Mouse (Mus musculus) stomach, embryonic 15.5 days (tissue): ENCODE results near the gene Fut1. TPM values are rescaled to one million over a fixed set of nuclear protein-coding genes. Genes with fewer than 3 reads are reported as not detected.

Experiments
- ATAC-seq: fragments of 200-750 bp; cut with Nextera tagmentation; 2 replicates; pipeline ENCODE4 v1.8.0; 2017; ENCODE audit warnings: low read depth, moderate number of reproducible peaks, moderate TSS enrichment; ENCODE audit not compliant: insufficient read depth, low FRiP score
- H3K27ac ChIP-seq: fragments of 300-500 bp; sonication (generic); 2 replicates; pipeline ENCODE4 v1.5.1; 2015; ENCODE audit warnings: mild to moderate bottlenecking, inconsistent platforms
- H3K27me3 ChIP-seq: fragments of 300-500 bp; sonication (generic); replicated peaks from 2 replicates; pipeline ENCODE4 v1.6.1; 2015; ENCODE audit warnings: inconsistent platforms
- H3K36me3 ChIP-seq: fragments of 300-500 bp; sonication (generic); 2 replicates; pipeline ENCODE4 v1.6.1; 2015; ENCODE audit warnings: inconsistent platforms
- H3K4me1 ChIP-seq: fragments of 300-500 bp; sonication (generic); 2 replicates; pipeline ENCODE4 v1.6.1; 2015; ENCODE audit warnings: inconsistent platforms
- H3K4me2 ChIP-seq: fragments of 300-500 bp; sonication (generic); 2 replicates; pipeline ENCODE4 v1.6.1; 2015; ENCODE audit warnings: mild to moderate bottlenecking, inconsistent platforms
- H3K4me3 ChIP-seq: fragments of 300-500 bp; sonication (generic); replicated peaks from 2 replicates; pipeline ENCODE4 v1.5.1; 2015; ENCODE audit warnings: inconsistent platforms
- H3K9ac ChIP-seq: fragments of 300-500 bp; sonication (generic); 2 replicates; pipeline ENCODE4 v1.6.1; 2015; ENCODE audit warnings: inconsistent platforms
- H3K9me3 ChIP-seq: fragments of 300-500 bp; sonication (generic); 2 replicates; pipeline ENCODE4 v1.6.1; 2016; ENCODE audit warnings: inconsistent platforms
- WGBS: fragments of 180-500 bp; shearing (Covaris S2); methylation state at CpG from one replicate; pipeline ENCODE4 v1.1.7; 2015; 5-methylcytosine and 5-hydroxymethylcytosine counted together
- polyA plus RNA-seq: library from polyadenylated mRNA; unstranded; fragments of >200 nt; fragmentation: Nextera tagmentation; extraction: Ambion mirVana; gene quantifications from 2 replicates; pipeline ENCODE4 v1.2.1, GENCODE M21; 2015

Gene Fut1
- polyA plus RNA-seq, 1 experiment from 2014 or later, result 0.76 TPM

GRCm38 (mm10) chr7:45609511-45609910 is 7.6 kb upstream of the Fut1 start:
- H3K4me3 ChIP-seq, result no peak overlapping the region
- H3K27ac ChIP-seq, result no peak overlapping the region
- no peaks in the 10 kb centered on the region for H3K4me1 ChIP-seq
- no peaks in the 10 kb centered on the region for H3K27me3 ChIP-seq
- H3K9ac ChIP-seq, result no peak overlapping the region
- 45% methylated on average over 1 of the region's 1 CpGs for WGBS
- H3K36me3 ChIP-seq, result no peaks in the 10 kb centered on the region
- no peaks in the 10 kb centered on the region for H3K9me3 ChIP-seq
- ATAC-seq, result no peak
- H3K4me2 ChIP-seq, result no peak overlapping the region

DNA sequence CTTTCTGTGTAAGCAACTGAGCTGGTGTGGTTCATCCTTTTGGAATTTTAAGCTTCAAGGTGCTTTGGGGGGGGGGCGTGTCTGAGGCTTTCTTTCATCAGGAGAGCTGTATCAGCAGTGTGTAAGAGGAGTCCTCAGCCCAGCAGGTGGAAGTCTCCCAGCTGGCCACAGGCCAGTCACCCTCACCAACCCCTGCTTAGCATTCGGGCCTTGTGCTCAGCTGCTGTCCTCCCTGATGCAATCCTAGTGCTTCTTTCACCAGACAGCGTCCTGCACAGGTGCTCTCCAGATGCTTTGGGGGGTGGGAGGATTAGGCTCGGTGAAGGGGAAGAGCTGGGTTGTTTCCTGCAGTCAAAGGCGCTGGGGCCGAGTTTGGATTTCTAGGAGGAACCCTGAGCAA is 812 bp upstream of the Fut1 start:
- Histone ChIP-seq H3K36me3 (no peaks in the 10 kb centered on the region), H3K9ac (no peak overlapping the region), H3K4me1 (peaks cover 13% of the 10 kb centered on the region), H3K4me2 (no peak overlapping the region; the same call in 1 of the 2 replicates), H3K27me3 (peaks cover 24% of the 10 kb centered on the region), H3K27ac (peak overlapping the region; percentile 67; the same call in 1 of the 2 replicates), H3K4me3 (no peak overlapping the region), H3K9me3 (no peaks in the 10 kb centered on the region)
- 23% methylated on average over 6 of the region's 6 CpGs for WGBS
- ATAC-seq, result 0 out of 2 replicates have a peak, but pooled peaks have one; percentile 51

DNA sequence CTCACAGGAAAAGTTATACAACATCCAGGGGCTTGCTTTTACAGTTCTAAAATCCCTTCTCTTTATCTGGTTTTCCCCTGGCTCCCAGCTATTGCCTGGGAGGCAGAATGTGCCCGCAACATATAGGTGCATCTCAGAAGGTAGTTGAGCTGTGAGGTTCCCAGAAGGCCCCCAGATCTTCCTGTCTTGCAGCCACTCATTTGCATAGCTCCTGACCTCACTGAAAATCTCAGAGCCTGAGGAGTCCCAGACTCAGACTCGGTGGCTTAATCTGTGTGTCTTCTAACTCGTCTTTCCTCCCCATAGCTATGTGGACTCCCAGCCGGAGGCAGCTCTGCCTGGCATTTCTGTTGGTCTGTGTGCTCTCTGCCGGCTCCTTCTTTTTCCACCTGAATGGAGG is 1.2 kb downstream of the Fut1 start:
- Histone ChIP-seq H3K9ac (no peak overlapping the region), H3K4me3 (no peak overlapping the region), H3K4me2 (no peak overlapping the region), H3K27ac (no peak overlapping the region), H3K36me3 (no peaks in the 10 kb centered on the region), H3K27me3 (peaks cover 24% of the 10 kb centered on the region), H3K4me1 (peaks cover 13% of the 10 kb centered on the region), H3K9me3 (no peaks in the 10 kb centered on the region)
- WGBS, result 91% methylated on average over 5 of the region's 5 CpGs
- no peak for ATAC-seq

DNA sequence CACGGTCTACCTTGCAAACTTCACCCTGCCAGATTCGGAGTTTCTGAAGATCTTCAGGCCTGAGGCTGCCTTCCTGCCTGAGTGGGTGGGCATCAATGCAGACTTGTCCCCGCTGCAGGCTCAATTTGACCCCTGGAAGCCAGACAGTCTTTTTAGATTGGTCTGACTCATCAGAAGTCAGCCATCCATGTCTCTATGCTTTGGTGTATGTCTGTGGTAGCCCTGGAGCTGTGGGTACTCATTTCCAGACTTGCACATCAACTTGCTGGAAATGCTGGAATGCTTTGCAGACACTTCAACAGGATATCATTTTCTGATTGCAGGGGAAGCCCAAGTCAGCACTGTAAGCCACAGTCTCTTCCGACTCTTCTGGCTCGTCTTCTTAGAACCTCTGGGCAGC is 2.5 kb downstream of the Fut1 start:
- peaks cover 24% of the 10 kb centered on the region for H3K27me3 ChIP-seq
- 79% methylated on average over 5 of the region's 5 CpGs for WGBS

DNA sequence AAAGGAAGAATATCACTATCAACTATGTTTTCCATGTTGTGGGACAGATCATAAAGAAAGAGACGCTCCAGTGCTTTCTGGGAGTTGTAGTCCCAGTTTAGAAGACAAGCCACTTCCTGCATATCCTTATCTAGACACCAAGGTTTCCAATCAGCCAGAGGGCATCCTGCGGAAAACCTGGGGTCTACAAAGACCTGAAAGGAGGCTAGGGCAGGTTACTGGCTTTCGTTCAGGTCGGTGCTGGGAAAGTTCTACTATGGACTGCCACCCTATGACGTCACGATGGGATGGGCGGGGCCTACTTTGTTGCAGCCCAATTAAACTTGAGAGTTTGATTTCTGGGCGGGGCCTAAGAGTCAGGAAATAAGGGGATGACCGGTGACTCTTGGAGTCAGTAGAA is 4.4 kb downstream of the Fut1 start, which contains the start of gene Izumo1:
Gene Izumo1 (plus strand): TSS at position 369 of the 400 bp plus-strand sequence.
- WGBS, result 30% methylated on average over 9 of the region's 9 CpGs
- ATAC-seq, result no peak
- H3K36me3 ChIP-seq, result no peaks in the 10 kb centered on the region

More for the DNA sequence above, 2.5 kb downstream of the Fut1 start:
- no peak overlapping the region for H3K9ac ChIP-seq
- H3K4me2 ChIP-seq, result no peak overlapping the region
- H3K27ac ChIP-seq, result no peak overlapping the region
- H3K4me1 ChIP-seq, result peaks cover 13% of the 10 kb centered on the region
- H3K4me3 ChIP-seq, result no peak overlapping the region
- H3K36me3 ChIP-seq, result no peaks in the 10 kb centered on the region
- ATAC-seq, result no peak
- no peaks in the 10 kb centered on the region for H3K9me3 ChIP-seq

GRCm38 (mm10) chr7:45623507-45623906 is 6.4 kb downstream of the Fut1 start:
- 93% methylated on average over 11 of the region's 11 CpGs for WGBS
- no peak for ATAC-seq
- peaks cover 12% of the 10 kb centered on the region for H3K27me3 ChIP-seq

More for the DNA sequence above, 4.4 kb downstream of the Fut1 start, which contains the start of gene Izumo1:
- no peak within 1 kb of the TSS for H3K9ac ChIP-seq
- H3K4me3 ChIP-seq, result no peak within 1 kb of the TSS
- no peaks in the 10 kb centered on the region for H3K9me3 ChIP-seq
- H3K4me2 ChIP-seq, result no peak within 1 kb of the TSS
- peaks cover 10% of the 10 kb centered on the region for H3K4me1 ChIP-seq
- H3K27ac ChIP-seq, result no peak within 1 kb of the TSS
- H3K27me3 ChIP-seq, result peaks cover 18% of the 10 kb centered on the region

DNA sequence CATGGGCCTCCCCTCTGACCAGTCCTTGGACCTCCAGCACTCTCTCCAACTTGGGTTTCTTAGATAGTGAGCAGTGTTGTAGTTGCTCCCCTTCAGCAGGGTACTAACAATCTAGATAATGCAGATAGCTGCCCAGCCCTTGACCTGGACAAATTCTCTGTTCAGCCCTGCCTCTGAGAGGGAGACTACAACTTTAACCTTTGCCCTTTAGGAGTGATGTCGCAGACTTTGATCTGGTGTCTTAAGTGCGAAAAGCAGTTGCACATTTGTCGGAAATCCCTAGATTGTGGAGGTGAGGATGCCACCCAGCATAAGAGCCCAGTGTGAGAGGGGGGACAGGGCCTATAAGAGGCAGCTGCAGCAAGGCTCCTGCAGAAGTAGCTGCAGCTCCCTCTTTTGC is 7.6 kb downstream of the Fut1 start:
- H3K4me1 ChIP-seq, result peaks cover 3% of the 10 kb centered on the region; the same call in 1 of the 2 replicates
- peaks cover 9% of the 10 kb centered on the region for H3K27me3 ChIP-seq
- WGBS, result 73% methylated on average over 3 of the region's 3 CpGs
- no peak overlapping the region for H3K4me3 ChIP-seq
- no peak overlapping the region for H3K9ac ChIP-seq
- H3K9me3 ChIP-seq, result no peaks in the 10 kb centered on the region
- no peak overlapping the region for H3K27ac ChIP-seq
- H3K4me2 ChIP-seq, result no peak overlapping the region
- ATAC-seq, result no peak
- no peaks in the 10 kb centered on the region for H3K36me3 ChIP-seq

More at GRCm38 (mm10) chr7:45623507-45623906, 6.4 kb downstream of the Fut1 start:
- no peak overlapping the region for H3K4me3 ChIP-seq
- H3K36me3 ChIP-seq, result no peaks in the 10 kb centered on the region
- H3K27ac ChIP-seq, result no peak overlapping the region
- H3K9ac ChIP-seq, result no peak overlapping the region
- H3K9me3 ChIP-seq, result no peaks in the 10 kb centered on the region
- no peak overlapping the region for H3K4me2 ChIP-seq
- H3K4me1 ChIP-seq, result peaks cover 3% of the 10 kb centered on the region; the same call in 1 of the 2 replicates

DNA sequence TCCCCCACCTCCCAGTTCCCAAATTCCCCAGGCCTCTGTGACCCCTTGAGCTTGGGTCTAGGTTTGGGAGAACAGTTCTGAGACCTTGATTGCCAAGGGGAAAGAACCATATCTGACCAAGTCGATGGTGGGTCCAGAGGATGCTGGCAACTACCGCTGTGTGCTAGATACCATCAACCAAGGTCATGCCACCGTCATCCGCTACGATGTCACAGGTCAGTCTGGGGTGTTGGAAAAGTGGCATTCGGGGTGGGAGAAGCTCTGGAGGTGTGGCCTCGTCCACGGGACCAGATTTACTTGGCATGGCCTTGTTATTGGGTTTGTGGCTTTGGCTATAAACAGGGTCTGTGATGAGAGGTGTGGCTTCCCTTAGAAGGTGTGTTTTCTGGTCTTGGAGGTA is 8.4 kb downstream of the Fut1 start:
- H3K27me3 ChIP-seq, result peaks cover 9% of the 10 kb centered on the region
- H3K9ac ChIP-seq, result no peak overlapping the region
- H3K36me3 ChIP-seq, result no peaks in the 10 kb centered on the region
- ATAC-seq, result no peak
- H3K4me1 ChIP-seq, result peaks cover 3% of the 10 kb centered on the region; the same call in 1 of the 2 replicates
- 91% methylated on average over 8 of the region's 8 CpGs for WGBS
- H3K4me2 ChIP-seq, result no peak overlapping the region
- no peak overlapping the region for H3K4me3 ChIP-seq
- H3K9me3 ChIP-seq, result no peaks in the 10 kb centered on the region
- no peak overlapping the region for H3K27ac ChIP-seq

GRCm38 (mm10) chr7:45626571-45627076 is 9.5 kb downstream of the Fut1 start:
- ATAC-seq, result no peak
- peaks cover 9% of the 10 kb centered on the region for H3K27me3 ChIP-seq
- WGBS, result 86% methylated on average over 7 of the region's 7 CpGs
- no peak overlapping the region for H3K9ac ChIP-seq
- 0 out of 2 replicates have a peak overlapping the region, but pooled peaks have one; percentile 8 for H3K4me2 ChIP-seq
- H3K4me3 ChIP-seq, result no peak overlapping the region
- no peaks in the 10 kb centered on the region for H3K9me3 ChIP-seq
- no peak overlapping the region for H3K27ac ChIP-seq
- H3K36me3 ChIP-seq, result no peaks in the 10 kb centered on the region
- peaks cover 3% of the 10 kb centered on the region; the same call in 1 of the 2 replicates for H3K4me1 ChIP-seq

DNA sequence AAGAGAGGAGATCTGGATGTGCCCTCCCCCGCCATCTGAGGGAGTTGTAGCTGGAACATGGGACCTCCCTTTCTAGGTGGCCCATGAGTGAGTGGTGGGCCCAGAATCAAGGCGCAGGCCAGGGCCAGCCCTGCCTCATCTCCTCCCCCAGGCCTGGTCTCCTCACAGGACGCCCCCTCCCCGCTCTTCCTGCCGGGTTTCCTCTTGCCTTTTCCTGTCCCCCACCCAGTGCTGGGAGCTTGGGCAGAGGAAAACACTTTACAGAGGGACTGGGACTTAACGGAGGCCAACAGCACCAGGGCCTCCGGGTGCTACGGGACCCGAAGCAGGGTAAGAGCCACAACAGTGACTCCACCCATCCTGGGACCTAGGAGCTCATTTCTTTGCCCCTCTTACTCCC is 10.2 kb downstream of the Fut1 start, which contains the start of gene Rasip1:
Gene Rasip1 (plus strand): TSS at position 228 of the 400 bp plus-strand sequence.
- peaks cover 7% of the 10 kb centered on the region for H3K4me1 ChIP-seq
- 80% methylated on average over 9 of the region's 9 CpGs for WGBS
- H3K9ac ChIP-seq, result peak within 1 kb of the TSS; percentile 58
- peak within 1 kb of the TSS; percentile 58 for H3K4me3 ChIP-seq
- no peaks in the 10 kb centered on the region for H3K36me3 ChIP-seq
- H3K27ac ChIP-seq, result peak within 1 kb of the TSS; percentile 48
- peaks cover 9% of the 10 kb centered on the region for H3K27me3 ChIP-seq
- no peak for ATAC-seq
- H3K9me3 ChIP-seq, result no peaks in the 10 kb centered on the region
- peak within 1 kb of the TSS; percentile 99 for H3K4me2 ChIP-seq

DNA sequence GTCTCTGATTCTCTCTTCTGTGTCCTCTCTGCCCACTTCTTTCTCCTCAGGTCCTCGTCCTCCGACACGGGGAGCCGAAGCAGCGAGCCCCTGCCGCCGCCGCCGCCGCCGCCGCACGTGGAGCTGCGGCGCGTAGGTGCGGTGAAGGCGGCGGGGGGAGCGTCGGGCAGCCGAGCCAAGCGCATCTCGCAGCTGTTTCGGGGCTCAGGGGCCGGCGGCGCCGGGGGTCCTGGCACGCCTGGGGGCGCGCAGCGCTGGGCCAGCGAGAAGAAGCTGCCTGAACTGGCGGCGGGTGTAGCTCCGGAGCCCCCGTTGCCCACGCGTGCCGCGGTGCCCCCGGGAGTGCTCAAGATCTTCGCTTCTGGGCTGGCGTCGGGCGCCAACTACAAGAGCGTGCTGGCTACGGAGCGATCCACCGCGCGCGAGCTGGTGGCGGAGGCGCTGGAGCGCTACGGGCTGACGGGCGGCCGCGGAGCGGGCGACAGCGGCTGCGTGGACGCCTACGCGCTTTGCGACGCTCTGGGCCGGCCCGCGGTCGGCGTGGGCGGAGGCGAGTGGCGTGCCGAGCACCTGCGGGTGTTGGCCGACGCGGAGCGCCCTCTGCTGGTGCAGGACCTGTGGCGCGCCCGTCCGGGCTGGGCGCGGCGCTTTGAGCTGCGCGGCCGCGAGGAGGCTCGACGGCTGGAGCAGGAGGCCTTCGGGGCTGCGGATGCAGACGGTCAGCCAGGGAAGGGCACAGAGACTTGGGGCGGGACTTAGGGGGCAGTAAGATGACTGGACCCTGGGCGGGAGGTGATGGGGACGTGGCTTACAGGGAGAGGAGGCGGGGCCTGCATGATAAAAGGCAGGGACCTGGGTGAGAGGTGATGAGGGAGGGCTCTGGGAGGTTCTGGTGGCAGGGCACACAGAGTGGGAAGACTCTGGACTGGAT is 11.5 kb downstream of the Fut1 start:
- under 1% methylated on average over 103 of the region's 105 CpGs for WGBS
- peak; percentile 77 for ATAC-seq
- Histone ChIP-seq H3K9me3 (no peaks in the 10 kb centered on the region), H3K4me1 (peaks cover 13% of the 10 kb centered on the region), H3K4me3 (peak overlapping the region; percentile 58), H3K27me3 (peaks cover 9% of the 10 kb centered on the region), H3K9ac (peak overlapping the region; percentile 58), H3K4me2 (peak overlapping the region; percentile 99), H3K27ac (peak overlapping the region; percentile 40), H3K36me3 (no peaks in the 10 kb centered on the region)
